Mouse (Mus musculus) layer of hippocampus, adult 11-12 months (tissue): ENCODE measurements at regions not wholly inside any gene's neighbourhood (a gene's known extent, or its start where the extent isn't known, plus 50 kb on each side); places are given as distances from the start of the nearest gene placed in this dataset.

Experiments used
- DNase-seq: peaks from one replicate; pipeline ENCODE4 v3.0.0; 2022; ENCODE audit warnings: low spot score

DNA sequence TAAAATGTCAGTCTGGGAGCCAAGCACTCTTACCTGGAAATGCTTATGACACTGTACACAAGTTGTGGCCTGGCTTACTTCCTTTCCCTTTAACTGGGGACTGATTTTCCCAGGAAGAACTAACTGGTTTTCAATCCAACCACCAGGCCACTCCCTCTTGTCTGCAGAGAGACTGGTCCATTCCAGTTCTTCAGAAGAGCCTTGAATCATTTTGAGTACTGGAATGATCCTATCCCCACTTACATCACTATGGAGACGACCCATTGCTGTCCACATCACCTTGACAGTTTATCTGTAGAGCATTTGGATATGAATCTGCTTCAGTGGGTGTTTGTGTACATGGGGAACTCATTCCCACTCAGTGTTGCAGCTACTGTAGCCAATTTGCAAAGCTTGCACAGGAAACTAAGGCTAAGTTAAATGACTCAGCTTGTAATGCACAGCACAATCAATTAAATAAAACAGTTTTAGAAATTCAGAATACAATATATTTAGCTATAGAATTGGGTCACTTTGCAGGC lies 121.7 kb upstream of the Prep start:
- DNase-seq: peak; percentile 17

DNA sequence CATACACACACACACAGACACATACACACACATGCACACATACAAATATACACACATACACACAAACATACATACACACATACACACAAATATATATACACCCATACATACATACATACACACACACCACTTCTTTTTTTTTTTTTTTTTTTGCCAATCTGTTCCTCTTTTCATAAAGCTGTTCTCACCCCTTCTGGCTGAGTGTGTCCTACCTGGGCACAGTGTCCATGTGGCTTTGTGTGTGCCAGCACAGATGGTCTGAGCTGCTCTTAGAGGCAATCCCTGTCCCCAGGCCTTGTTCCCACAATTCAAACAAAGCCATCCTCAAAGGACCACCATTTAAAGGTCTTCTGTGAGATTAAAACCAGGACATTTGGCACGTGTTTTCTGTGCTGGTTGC lies 127.6 kb upstream of the Prep start:
- no peak for DNase-seq

DNA sequence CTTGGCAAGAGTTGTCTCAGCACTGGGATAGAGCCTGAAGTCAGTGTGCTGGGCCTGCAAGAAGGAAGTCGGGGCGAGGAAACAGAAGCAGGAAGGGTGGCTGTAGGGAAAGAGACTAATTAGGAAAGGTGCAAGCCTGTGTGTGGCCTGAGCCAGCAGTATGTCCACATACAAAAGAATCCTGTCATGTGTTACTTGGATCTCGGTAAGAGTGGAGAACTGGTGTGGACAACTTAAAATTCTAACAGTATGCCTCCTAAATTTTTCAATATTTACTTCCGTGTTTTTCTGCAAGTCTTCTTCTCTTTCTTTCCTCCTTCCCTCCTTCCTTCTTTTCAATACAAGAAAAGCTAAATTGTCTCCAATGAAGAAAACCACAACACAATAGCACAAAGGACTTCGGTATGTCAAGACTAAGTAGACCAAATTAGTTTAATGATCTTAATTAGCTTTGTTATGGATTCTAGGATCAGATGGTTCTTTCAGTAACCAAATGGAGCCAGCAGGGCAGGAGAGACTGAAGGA lies 130.0 kb upstream of the Prep start:
- DNase-seq: no peak

DNA sequence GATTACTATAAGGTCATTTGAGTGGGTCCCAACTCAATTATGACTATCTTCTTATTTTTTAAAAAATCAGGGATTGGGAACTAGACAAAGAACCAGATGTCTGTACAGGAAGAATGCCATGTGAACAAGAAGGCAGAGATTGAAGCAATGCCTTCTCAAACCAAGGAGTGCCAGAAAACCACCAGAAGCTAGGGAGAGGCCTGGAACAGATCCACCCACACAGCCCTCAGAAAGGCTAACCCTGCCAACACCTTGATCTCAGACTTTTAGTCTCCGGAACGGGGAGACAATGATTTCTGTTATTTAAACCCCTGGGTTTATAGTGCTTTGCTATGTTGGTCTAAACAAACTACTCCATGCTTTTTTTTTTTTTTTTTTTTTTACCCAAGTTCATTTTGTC lies 136.2 kb upstream of the Prep start:
- DNase-seq: no peak

DNA sequence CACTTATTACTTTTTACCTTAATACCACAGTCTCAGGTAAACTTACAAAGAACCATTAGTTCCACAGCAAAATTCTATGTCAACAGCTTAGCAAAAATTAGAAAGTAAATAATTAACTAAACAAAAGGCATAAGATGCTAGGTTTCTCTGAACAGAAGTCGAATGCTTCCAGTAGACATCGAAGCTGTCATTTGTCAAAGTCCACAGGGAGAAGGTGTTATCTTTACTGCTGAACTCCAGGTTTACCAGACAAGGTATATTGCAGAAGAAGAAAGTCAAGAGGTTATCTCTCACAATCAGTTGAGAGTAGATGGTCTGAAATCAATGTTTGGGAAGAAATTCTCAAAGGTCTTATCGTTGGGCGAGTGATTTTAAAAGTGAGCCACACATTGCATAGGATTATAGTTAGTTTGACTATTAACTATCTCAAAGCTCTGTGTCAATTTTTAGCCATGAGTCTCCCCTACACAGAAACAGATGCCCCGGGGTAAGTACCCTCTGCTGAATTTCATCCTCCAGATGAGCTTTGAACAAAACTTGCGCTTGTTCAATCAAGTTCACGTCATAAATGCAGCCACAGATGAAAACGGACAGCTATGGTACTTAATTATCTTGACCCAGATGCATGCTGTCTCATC lies 153.1 kb upstream of the Prep start:
- no peak for DNase-seq

DNA sequence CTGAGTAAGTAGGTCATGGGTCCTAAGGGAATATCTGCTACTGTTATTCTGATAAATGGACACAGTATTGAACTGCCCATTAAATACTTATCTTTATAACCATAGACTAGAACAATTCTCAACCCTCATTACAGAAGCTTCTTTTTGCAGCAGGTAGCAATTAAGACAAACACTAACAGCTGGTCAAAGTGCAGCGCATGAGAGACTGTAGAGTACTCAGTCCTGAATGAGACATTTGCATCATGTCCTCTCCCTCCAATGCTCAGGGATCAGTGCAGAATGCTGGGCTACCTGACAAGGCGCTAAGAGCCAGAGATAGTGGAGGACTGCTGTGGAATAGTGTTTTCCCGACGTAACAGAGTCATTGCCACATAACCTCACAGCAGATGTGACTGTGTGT lies 162.5 kb upstream of the Prep start:
- no peak for DNase-seq

DNA sequence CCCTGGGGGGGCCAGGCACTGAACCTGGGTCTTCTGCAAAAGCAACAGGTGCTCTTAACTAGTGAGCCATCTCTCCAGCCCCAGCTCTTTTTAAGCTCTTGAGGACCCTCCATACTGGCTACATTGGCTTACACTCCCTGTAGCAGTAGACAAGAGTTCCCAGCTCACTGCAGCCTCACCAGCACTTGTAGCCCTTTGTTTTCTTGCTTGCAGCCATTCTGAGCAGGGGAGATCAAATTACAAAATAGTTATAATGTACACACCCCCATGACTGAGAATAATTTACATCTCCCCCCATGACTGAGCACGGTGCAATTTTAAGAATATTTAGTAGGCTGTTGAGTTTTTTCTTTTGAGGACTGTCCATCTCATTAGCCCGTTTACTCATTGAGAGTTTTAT lies 165.8 kb upstream of the Prep start:
- no peak for DNase-seq

DNA sequence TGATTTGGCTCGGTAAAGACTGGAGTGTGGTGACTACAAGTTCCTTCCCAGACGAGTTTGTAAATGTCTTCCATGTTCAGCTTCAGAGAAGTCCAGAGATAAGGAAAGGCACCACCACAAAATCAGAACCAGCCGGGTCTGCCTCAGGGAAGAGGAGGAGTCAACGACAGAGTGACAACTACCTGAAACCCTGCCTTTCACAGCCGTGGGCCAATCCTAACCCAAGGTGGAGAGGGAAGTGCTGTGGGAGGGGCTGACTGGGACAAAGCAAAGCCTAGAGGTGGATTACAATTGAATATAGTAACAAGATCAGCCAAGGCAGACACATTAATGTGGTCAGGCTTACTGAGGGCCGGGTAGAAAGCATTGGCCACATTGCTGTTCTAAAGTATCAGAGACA lies 174.9 kb upstream of the Prep start:
- DNase-seq: no peak

DNA sequence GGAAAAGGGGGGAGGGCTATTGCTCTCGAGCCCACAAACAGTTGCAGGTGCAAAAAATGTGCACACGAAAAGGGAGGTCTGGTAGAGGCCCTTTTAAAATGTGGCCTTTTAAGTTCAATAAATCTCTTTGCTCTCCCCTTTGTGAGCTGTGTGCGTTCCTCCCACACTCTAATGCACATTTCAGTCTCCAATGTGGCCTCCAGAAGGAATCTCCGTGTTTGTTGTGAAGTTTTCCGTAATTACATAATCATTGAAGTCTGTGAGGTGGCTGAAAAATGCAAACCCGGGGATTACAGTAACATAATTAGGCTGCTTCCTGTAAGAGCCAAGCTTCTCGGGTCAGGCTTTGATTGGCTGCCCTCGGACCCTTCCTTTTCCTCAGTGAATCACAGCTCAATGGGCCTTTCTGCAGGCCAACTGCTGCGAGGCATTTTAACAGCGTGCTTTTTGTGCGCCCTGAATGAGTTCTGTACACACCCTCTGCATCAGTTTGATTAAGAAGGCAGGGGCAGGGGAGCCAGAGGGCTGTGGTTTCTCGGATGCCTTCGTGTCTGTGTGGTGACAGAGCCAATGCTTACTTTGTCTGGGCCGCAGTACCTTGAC lies 179.8 kb upstream of the Prep start:
- no peak for DNase-seq

DNA sequence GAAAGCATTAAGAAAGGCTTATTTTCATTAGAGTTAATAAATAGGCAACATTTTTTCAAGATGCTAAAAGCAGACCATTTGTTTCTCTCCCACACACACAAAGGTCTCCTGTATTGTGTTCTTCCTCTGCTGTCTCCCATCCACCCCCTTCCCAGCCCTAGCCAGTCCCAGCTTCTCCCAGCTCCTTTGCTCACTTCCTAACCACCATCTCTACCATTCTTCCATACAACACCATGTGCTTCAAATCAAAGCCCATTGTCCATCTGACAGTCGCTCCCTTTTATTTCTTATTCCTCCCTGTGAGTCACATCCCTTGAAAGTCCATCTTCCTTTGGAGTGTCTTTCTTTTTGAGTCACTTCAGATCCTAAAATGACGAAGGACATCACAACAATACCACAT lies 185.0 kb upstream of the Prep start:
- no peak for DNase-seq

DNA sequence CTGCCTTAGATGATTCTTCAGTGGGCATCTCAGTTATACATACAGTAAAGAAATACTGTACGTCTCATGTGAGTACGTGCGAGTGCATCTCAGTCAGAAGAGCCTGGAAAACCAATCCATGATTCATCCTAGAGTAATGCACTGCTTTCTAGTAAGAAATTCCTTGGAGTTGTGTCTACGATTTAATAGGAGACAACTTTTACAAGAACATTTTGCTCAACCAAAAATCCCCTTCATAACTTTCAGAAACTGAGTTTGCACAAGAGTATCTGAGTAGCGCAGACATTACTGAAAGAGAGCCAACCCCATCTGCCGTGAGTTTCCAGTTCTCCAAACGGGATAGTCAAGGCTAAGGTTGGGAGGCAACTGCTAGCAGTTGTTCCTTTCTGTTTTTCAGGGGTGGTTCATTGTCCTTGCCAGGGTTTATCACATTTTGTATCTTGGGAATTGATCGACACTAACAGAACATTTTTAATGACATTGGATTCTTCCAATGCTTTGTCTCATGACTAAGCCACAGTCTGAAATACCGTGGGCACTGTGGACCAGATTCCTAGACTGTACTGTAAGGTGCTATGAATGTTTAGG lies 189.8 kb upstream of the Prep start:
- no peak for DNase-seq

DNA sequence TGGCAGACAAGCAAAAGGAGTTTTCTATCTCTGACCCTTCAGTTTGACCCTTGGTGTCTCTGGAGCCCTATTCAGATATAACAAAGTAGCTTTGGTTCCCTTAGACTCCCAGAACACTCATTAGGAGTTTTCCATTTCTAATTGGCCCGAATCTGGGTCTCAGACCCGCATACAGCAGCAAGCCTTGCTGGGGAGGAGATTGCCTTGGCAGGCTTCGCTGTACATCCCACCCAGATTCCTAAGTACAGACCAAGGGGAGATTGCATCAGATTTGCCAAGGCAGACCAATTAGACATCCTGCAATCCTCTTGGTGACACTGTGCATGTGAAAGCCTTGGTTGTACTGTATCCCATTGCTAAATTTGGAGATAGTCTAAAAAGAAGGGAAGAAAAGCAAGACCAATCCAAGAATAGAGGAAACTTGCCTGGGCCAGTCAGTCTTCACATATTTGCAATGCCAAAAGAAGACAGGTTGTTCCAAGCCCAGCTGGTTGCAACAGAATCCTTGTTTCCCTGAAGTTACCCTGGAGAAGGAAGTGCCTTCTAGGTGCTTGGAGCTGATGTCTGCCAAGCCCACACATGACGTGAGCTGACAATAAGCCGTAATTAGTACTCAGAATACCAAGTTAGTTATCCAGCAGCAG lies 193.2 kb upstream of the Prep start:
- DNase-seq: peak; percentile 14

DNA sequence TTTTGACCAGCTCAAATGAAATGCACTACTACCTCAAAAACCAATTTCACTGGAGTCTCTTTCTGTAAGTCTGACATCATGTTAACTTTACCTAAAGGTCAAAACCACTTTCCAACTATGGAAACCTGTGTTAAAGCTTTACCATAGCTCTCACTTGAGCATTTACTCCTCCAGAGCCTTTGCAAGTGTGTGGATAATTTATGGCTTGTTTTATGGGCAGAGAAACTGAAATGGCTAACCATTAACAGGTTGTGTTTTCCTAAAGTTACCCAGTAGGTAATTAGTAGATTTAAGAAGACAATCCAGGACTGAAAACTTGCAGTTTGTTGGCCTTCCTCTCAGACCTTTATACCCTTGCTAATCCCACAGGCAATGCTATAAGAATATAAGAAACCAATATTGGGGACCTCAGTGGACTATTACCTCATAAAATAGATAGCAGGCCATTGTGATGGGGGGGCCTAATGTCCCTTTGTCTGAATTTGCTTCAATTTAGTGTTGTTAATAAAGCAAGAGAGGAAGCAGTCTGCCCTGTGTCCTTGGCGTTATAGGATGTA lies 202.7 kb upstream of the Prep start:
- DNase-seq: no peak

DNA sequence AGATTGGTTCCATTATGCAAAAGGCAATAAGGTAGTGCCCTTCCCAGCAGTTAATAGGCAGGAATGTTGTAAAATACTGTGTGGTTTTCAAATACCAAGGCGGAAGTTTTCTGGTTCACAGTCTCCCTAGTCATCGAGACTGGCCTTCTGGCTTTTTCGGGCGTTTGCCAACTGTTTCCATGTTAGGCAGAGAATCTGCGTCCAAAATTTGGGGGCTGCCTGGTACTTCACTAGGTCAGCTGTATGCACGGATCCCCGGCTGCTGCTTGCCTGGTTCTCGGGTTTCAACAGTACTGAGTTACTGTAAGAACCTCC lies 204.7 kb upstream of the Prep start:
- DNase-seq: no peak

DNA sequence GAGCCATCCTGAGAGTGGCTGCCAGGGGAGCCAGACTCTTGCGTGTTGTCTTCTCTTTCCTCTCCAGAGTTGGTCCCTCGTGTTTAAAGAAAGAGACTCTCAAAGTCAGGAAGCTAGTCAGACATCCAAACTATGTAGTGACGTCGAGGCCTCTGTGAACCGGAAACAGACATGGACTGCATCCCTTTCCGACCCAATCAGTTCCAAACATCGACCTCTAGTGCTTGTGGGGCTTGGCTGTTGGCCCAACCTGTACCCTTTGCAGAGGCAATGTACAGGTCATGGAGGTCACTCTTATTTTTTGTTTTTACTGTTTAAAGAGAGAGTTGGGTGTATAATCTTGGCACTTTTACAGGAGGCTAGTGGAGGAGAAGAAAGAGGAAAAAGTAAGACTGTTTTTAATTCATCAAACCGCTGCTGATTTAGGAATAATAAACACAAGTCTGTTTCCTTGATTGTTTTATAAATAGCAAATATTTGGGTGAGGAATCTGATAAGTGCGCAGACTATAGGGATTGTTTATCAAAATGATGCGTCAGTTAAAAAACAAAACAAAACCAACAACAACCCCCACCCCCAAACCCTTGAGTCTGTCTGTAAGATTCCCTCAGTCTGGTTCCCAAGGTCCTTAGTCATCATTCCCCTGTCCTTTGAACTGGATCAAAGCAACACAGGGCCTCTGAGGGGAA lies 205.2 kb upstream of the Prep start:
- DNase-seq: no peak

DNA sequence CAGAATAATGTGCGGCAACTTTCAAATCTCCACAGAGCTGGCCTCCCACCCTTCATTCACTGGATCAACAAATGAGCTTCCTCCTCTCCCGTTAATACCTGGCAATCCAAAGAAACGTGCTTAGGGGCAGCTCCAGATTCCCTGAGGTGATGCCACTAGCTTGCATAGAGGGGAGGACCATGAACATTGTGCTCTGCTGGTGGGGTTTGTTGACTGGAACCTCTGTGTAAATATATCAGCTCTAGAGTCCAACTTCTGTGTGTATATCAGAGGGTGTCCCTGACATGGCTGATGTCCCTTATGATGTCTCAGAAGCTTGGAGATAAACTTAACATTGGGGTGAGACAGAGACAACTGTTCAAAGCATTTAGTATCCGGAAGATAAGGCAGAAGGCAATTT lies 209.6 kb upstream of the Prep start:
- no peak for DNase-seq

DNA sequence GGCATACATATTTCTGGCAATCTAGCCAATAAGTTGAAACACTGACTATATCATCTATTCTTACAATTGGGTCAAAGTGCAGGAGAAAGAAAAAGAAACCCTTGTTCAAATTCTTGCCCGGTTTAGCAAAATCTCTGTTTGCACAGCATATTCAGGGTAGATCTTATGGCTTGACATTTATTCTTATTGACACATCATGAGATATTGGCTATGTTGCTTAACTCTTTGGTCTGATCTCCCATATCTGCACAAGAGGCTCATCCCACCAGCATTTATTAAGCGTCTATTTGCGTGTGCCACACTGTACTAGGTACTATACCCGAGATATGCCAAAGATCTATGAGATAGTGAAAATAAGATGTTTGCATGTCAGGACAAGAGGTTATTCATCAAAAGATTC lies 212.9 kb upstream of the Prep start:
- no peak for DNase-seq

DNA sequence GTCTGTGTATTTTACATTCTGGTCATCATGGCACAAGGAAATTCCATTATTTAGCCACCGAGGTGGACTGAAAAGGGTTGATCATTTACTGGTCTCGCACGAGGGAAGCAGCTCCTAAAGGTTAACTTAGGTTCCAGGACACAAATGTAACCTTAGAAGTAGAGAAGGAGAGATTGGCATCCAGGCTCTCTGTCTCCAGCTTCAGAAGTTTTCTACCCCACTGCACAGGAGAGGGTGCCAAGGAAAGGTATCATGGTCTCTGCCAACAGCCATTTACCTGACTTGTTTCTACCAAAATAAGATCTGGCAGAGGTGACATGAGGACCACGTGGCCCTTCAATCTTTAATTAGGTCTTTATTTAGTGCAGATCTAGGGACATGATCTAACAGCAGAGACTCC lies 218.0 kb upstream of the Prep start:
- DNase-seq: no peak

DNA sequence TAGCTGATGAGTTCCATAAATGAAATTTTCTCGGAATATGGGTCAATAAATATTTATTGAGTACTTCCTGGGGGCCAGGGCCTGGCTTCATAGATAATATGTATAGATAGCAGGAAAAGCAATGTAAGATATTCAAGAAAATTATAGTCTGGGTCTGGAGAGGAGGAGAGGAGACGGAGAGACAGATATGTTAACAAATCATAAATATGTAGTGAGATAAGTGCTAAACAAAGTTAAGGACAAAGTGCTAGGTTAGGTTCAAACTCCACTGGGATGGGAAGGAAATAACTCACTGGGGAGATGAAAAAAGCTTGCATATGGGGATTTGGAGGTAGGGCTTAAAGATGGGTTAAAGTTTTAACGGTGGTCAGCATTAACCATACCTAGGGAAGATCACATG lies 220.2 kb upstream of the Prep start:
- DNase-seq: no peak

DNA sequence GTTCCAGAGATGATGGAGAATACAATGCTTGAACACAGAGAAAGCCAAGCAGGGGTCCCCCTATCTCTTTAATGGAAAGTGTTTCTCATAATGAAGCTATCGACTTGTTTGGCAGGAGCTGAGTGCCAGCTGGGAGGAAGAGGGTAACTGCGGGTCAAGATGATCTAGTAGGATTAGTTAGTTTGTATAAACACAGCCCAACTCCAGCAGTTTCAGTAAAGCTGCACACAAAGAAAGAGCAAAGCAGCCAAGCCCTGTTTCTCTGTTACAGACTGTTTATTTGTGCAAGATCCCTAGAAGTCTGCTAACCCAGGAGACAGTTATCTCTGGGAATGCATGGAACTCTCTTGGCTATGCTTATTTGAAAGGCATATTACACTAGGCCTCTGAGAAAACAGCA lies 220.9 kb upstream of the Prep start:
- no peak for DNase-seq

DNA sequence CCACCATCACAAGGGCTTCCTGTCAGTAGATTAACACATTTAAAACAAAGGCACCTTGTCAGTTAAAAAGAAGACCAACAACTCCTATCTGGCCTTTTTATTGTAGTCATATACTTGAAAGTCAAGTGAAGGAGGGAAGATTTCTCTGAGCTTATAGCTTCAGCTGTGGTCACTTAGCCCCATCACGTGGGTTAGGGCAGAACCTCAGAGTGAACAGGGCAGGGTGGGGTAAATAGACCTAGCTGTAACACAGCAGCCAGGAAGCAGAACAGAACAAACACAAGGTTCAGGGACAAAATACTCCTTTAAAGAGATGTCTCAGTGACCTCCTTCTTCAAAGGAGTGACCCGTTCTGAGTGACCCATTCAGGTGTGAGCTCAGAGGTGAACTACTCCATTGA lies 226.6 kb upstream of the Prep start:
- no peak for DNase-seq

DNA sequence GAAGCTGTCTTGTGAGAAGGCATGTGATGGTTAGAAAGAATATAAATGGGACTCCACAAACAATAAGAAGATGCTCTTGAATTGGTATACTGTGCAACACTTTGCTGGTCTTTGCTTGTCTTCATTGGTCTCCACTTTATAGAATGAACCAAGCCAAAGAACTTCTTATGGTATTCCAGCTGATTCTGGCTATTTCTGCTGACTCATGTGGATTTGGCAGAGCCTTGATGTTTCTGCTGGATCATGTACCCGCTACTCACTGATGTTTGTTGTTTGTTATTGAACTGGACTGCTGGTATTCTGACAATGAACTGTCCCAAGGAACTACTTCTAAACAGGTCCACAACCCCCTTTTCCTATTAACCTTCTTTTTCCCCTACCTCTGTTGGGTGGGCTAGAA lies 234.5 kb upstream of the Prep start:
- no peak for DNase-seq
